Mouse (Mus musculus) G1E (cell line): ENCODE data around the gene Fam47e. TPM values are rescaled to one million over a fixed set of nuclear protein-coding genes. Genes with fewer than 3 reads are reported as not detected.

Experiments
- ATAC-seq: 2 replicates; pipeline ENCODE4 v1.8.0; 2016; ENCODE audit warnings: mild to moderate bottlenecking; ENCODE audit not compliant: insufficient number of reproducible peaks, poor library complexity, low FRiP score, severe bottlenecking; ENCODE audit errors: extremely low read depth
- DNase-seq: peaks from one replicate; pipeline ENCODE4 v3.0.0; 2012; ENCODE audit warnings: low spot score
- H3K27me3 ChIP-seq: 2 replicates; pipeline ENCODE4 v1.6.1; 2012; ENCODE audit warnings: mild to moderate bottlenecking, low read length, inconsistent platforms; ENCODE audit not compliant: insufficient read depth
- H3K36me3 ChIP-seq: replicated peaks from 2 replicates; pipeline ENCODE3; 2012; ENCODE audit warnings: mild to moderate bottlenecking, inconsistent platforms
- H3K4me1 ChIP-seq: 2 replicates; pipeline ENCODE4 v1.6.1; 2012; ENCODE audit warnings: low read depth, low read length, inconsistent platforms, mixed read lengths; ENCODE audit not compliant: insufficient read depth
- H3K4me3 ChIP-seq: 2 replicates; pipeline ENCODE4 v1.5.1; 2012; ENCODE audit warnings: low read depth, mild to moderate bottlenecking, inconsistent platforms, low read length, moderate library complexity, mixed read lengths
- H3K9me3 ChIP-seq: replicated peaks from 2 replicates; pipeline ENCODE4 v1.6.1; 2012; ENCODE audit warnings: inconsistent platforms
- CTCF ChIP-seq: IDR thresholded peaks from 2 replicates; pipeline ENCODE4 v1.5.1; 2012; ENCODE audit warnings: low read depth, low read length, inconsistent platforms, mixed read lengths
- GATA1 ChIP-seq: IDR thresholded peaks from 2 replicates; pipeline ENCODE4 v1.6.1; 2012; ENCODE audit warnings: borderline replicate concordance, low read length, inconsistent platforms, mixed read lengths
- GATA2 ChIP-seq: IDR thresholded peaks from 2 replicates; pipeline ENCODE4 v1.6.1; 2012; ENCODE audit warnings: low read depth, low read length, inconsistent platforms, borderline replicate concordance
- POLR2AphosphoS5 ChIP-seq: IDR thresholded peaks from 2 replicates; pipeline ENCODE4 v1.6.1; 2012; ENCODE audit warnings: low read depth, low read length, inconsistent platforms; ENCODE audit not compliant: insufficient replicate concordance
- TAL1 ChIP-seq: conservative IDR thresholded peaks from 2 replicates; pipeline ENCODE4 v1.6.1; 2012; ENCODE audit warnings: low read depth, low read length, inconsistent platforms, mixed read lengths
- polyA plus RNA-seq: library from polyadenylated mRNA; stranded (reverse); fragments of >175 nt; gene quantifications from 2 replicates; pipeline ENCODE4 v1.2.3, GENCODE M21; 2012
- total RNA-seq, 2 experiments: library from RNA; stranded (forward) in 1 of 2; stranded (reverse) in 1 of 2; fragments of 200-1000 nt in 1 of 2; fragments of >200 nt in 1 of 2; fragmentation: Nextera tagmentation in 1 of 2; gene quantifications; 2 replicates each; pipeline ENCODE4 v1.2.3; 2014 to 2017

The Fam47e gene
- total and polyA plus RNA-seq, 3 experiments, result 0.22 TPM; not detected in 2

DNA sequence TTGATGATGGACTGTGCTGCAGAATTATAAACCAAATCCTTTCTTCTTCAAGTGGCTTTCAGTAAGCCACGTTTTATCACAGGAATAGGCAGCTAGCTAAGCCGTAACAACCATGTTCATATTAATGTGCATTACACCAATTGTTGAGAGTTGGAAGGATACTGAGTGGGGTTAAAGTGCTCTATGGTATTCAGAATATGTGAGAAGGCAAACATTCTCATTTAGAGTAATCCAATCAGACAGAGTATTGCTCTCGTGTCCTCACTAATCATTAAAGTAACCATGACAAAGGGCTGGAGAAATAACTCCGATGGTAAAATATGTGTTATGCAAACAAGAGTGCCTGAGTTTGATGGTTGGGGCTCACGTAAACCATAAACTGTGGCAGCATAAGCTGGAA is 67.0 kb downstream of the Fam47e start:
- Histone ChIP-seq H3K36me3 (no peaks in the 10 kb centered on the region), H3K27me3 (no peaks in the 10 kb centered on the region; the same call in 1 of the 2 replicates), H3K4me1 (no peaks in the 10 kb centered on the region), H3K4me3 (no peak overlapping the region), H3K9me3 (no peaks in the 10 kb centered on the region)
- DNase-seq (no peak), ATAC-seq (no peak)
- TF ChIP-seq GATA1, result no peak
- TF ChIP-seq CTCF, result no peak
- no peak for TF ChIP-seq GATA2
- no peak for TF ChIP-seq POLR2AphosphoS5
- no peak for TF ChIP-seq TAL1

GRCm38 (mm10) chr5:92627896-92628295 is 73.0 kb downstream of the Fam47e start:
- Histone ChIP-seq H3K4me3 (no peak overlapping the region), H3K9me3 (no peaks in the 10 kb centered on the region), H3K36me3 (no peaks in the 10 kb centered on the region), H3K27me3 (no peaks in the 10 kb centered on the region; the same call in 1 of the 2 replicates), H3K4me1 (no peaks in the 10 kb centered on the region)
- no peak for ATAC-seq
- DNase-seq, result no peak
- TF ChIP-seq POLR2AphosphoS5, result no peak
- TF ChIP-seq GATA2, result no peak
- TF ChIP-seq GATA1, result no peak
- TF ChIP-seq TAL1, result no peak
- no peak for TF ChIP-seq CTCF

DNA sequence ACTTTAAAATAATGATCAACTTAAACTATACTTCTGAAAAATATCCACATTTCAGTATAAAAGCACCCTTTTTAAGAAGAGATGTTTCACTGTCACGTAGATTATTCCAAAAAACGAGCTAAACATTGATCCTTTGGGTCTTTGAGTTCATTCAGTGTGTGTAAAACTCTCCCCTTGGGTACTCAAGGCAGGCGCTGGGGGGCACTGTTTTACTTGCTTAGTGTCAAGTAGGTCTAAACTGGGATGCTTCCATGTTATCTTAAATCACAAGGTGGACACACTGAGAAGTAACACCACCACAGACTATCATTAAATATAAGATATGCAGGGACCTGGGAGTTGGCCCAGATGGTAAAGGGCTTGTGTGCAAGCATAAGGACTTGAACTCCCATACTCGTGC is 78.7 kb downstream of the Fam47e start:
- TF ChIP-seq CTCF (no peak), POLR2AphosphoS5 (no peak), TAL1 (no peak), GATA1 (no peak), GATA2 (no peak)
- DNase-seq (no peak), ATAC-seq (no peak)
- H3K4me3 ChIP-seq, result no peak overlapping the region
- no peaks in the 10 kb centered on the region for H3K4me1 ChIP-seq
- no peaks in the 10 kb centered on the region; the same call in 1 of the 2 replicates for H3K27me3 ChIP-seq
- H3K9me3 ChIP-seq, result no peaks in the 10 kb centered on the region
- no peaks in the 10 kb centered on the region for H3K36me3 ChIP-seq

DNA sequence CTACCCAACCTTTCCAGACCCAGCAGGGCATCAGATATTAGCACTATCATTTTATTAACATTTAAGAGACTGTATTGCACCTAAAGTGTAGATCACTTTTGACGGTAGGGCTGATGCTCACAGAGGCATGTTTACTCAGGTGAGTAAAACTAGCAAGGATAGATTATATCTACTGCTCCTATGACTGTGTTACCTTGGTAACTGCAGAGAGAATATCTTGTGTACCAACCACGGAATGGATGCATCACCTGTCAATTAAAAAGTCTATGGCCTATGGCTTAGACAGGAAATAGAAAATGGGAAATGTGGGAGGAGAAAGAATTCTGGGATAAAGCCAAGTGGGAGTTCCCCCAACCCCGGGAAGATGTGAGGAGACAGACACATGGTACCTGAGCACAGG is 80.0 kb downstream of the Fam47e start:
- TF ChIP-seq POLR2AphosphoS5 (no peak), TAL1 (no peak), GATA2 (no peak), CTCF (no peak), GATA1 (no peak)
- DNase-seq, result no peak
- H3K4me3 ChIP-seq, result no peak overlapping the region
- H3K27me3 ChIP-seq, result no peaks in the 10 kb centered on the region; the same call in 1 of the 2 replicates
- H3K36me3 ChIP-seq, result no peaks in the 10 kb centered on the region
- H3K4me1 ChIP-seq, result no peaks in the 10 kb centered on the region
- no peak for ATAC-seq
- no peaks in the 10 kb centered on the region for H3K9me3 ChIP-seq

DNA sequence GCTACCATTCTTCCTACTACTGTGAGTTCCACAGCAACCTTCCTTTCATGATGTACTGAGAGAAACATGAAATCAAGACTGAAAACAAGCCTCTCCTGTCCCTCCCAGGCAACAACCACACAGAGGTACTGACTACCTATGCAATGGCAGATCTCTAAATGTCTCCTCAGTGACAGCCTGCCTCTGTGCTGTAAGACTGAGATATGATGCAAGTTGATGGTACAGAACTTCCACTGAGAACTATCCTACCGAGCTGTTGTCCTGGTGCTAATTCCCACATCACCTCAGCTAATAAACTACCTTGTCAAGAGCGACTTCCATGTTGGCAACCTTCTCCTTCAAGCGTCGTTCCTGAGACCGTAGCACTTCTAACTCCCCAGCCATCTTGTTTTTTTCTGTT is 81.0 kb downstream of the Fam47e start:
- H3K36me3 ChIP-seq, result no peaks in the 10 kb centered on the region
- TF ChIP-seq CTCF (no peak), GATA1 (no peak), GATA2 (no peak), TAL1 (no peak), POLR2AphosphoS5 (no peak)
- no peak overlapping the region for H3K4me3 ChIP-seq
- H3K4me1 ChIP-seq, result no peaks in the 10 kb centered on the region
- H3K9me3 ChIP-seq, result no peaks in the 10 kb centered on the region
- ATAC-seq, result no peak
- H3K27me3 ChIP-seq, result no peaks in the 10 kb centered on the region; the same call in 1 of the 2 replicates
- DNase-seq, result no peak

- Histone ChIP-seq H3K36me3 (no peaks in the 10 kb centered on the region), H3K4me3 (no peak overlapping the region), H3K9me3 (no peaks in the 10 kb centered on the region), H3K27me3 (no peaks in the 10 kb centered on the region), H3K4me1 (no peaks in the 10 kb centered on the region)
- ATAC-seq, result no peak
- TF ChIP-seq POLR2AphosphoS5, result no peak
- no peak for TF ChIP-seq GATA2
- no peak for TF ChIP-seq CTCF
- no peak for TF ChIP-seq GATA1
- TF ChIP-seq TAL1, result no peak
- DNase-seq, result no peak
Measured at GRCm38 (mm10) chr5:92640861-92641260, 86.0 kb downstream of the Fam47e start.

Other genes starting within 250 kb of the Fam47e start
- gene Sdad1, start 244.6 kb upstream of the Fam47e start, total RNA-seq (2014; fragmentation: Nextera tagmentation), result 76.9 and 85.3 TPM in 2 replicates
- 66.0 and 76.9 TPM in 2 replicates for gene Sdad1, start 244.6 kb upstream of the Fam47e start, total RNA-seq (2017)
- gene Sdad1, start 244.6 kb upstream of the Fam47e start, polyA plus RNA-seq, result 62.6 and 83.4 TPM in 2 replicates
- not detected in 2 replicates for gene Cxcl9, start 227.0 kb upstream of the Fam47e start, total RNA-seq (2014; fragmentation: Nextera tagmentation)
- gene Cxcl9, start 227.0 kb upstream of the Fam47e start, total RNA-seq (2017), result 0.06 TPM in 1 of 2 replicates, not detected in the other
- gene Cxcl9, start 227.0 kb upstream of the Fam47e start, polyA plus RNA-seq, result not detected in 2 replicates
- not detected in 2 replicates for gene Art3, start 223.2 kb upstream of the Fam47e start, total RNA-seq (2014; fragmentation: Nextera tagmentation)
- 0.22 TPM in 1 of 2 replicates, not detected in the other for gene Art3, start 223.2 kb upstream of the Fam47e start, total RNA-seq (2017)
- gene Art3, start 223.2 kb upstream of the Fam47e start, polyA plus RNA-seq, result not detected in 2 replicates
- not detected in 2 replicates for gene Cxcl10, start 206.2 kb upstream of the Fam47e start, total RNA-seq (2014; fragmentation: Nextera tagmentation)
- gene Cxcl10, start 206.2 kb upstream of the Fam47e start, total RNA-seq (2017), result 0.05 and 0.35 TPM in 2 replicates
- not detected in 2 replicates for gene Cxcl10, start 206.2 kb upstream of the Fam47e start, polyA plus RNA-seq
- 97.6 and 119 TPM in 2 replicates for gene Nup54, start 119.8 kb upstream of the Fam47e start, total RNA-seq (2014; fragmentation: Nextera tagmentation)
- gene Nup54, start 119.8 kb upstream of the Fam47e start, total RNA-seq (2017), result 90.7 and 101 TPM in 2 replicates
- gene Nup54, start 119.8 kb upstream of the Fam47e start, polyA plus RNA-seq, result 19.8 and 34.0 TPM in 2 replicates
- 31.8 and 32.6 TPM in 2 replicates for gene Scarb2, start 48.2 kb upstream of the Fam47e start, total RNA-seq (2014; fragmentation: Nextera tagmentation)
- gene Scarb2, start 48.2 kb upstream of the Fam47e start, total RNA-seq (2017), result 47.5 and 50.0 TPM in 2 replicates
- 6.5 and 7.1 TPM in 2 replicates for gene Scarb2, start 48.2 kb upstream of the Fam47e start, polyA plus RNA-seq
- not detected in 2 replicates for gene Stbd1, start 48.0 kb downstream of the Fam47e start, total RNA-seq (2014; fragmentation: Nextera tagmentation)
- 0.11 TPM in 1 of 2 replicates, not detected in the other for gene Stbd1, start 48.0 kb downstream of the Fam47e start, total RNA-seq (2017)
- gene Stbd1, start 48.0 kb downstream of the Fam47e start, polyA plus RNA-seq, result not detected in 2 replicates
- not detected in 2 replicates for gene Ccdc158, start 120.2 kb downstream of the Fam47e start, total RNA-seq (2014; fragmentation: Nextera tagmentation)
- gene Ccdc158, start 120.2 kb downstream of the Fam47e start, total RNA-seq (2017), result 0.05 and 0.23 TPM in 2 replicates
- gene Ccdc158, start 120.2 kb downstream of the Fam47e start, polyA plus RNA-seq, result not detected in 2 replicates
- gene Shroom3, start 128.4 kb downstream of the Fam47e start, total RNA-seq (2014; fragmentation: Nextera tagmentation), result not detected in 2 replicates
- 0.60 and 0.93 TPM in 2 replicates for gene Shroom3, start 128.4 kb downstream of the Fam47e start, total RNA-seq (2017)
- gene Shroom3, start 128.4 kb downstream of the Fam47e start, polyA plus RNA-seq, result not detected in 2 replicates